Mouse (Mus musculus): Measurements from ENCODE around the gene Sbk1.

GRCm38 (mm10) chr7:126230357-126231148, 41.9 kb upstream of the Sbk1 start:
- no peak for TF ChIP-seq CTCF (IDR thresholded peaks at IDR 0.05; ENCODE audit: control insufficient read depth, insufficient read depth, low read length)
- TF ChIP-seq POLR2A (IDR thresholded peaks at IDR 0.05; ENCODE audit: borderline replicate concordance, control insufficient read depth, low read depth, low read length), result 0 out of 2 replicates have a peak, but pooled peaks have one; percentile 13

All from bone marrow, adult 2 months (tissue).